Mouse (Mus musculus): ENCODE results near the gene Isg20l2. TPM values are rescaled to one million over a fixed set of nuclear protein-coding genes. Genes with fewer than 3 reads are reported as not detected.
"Not testable (repeated sequence)": the region's sequence is repeated elsewhere in the genome, so short reads cannot be mapped to it uniquely, and the experiment has no call there.

Gene Isg20l2
- total and polyA plus RNA-seq, 2 experiments: 6.8 to 7.2 TPM

DNA sequence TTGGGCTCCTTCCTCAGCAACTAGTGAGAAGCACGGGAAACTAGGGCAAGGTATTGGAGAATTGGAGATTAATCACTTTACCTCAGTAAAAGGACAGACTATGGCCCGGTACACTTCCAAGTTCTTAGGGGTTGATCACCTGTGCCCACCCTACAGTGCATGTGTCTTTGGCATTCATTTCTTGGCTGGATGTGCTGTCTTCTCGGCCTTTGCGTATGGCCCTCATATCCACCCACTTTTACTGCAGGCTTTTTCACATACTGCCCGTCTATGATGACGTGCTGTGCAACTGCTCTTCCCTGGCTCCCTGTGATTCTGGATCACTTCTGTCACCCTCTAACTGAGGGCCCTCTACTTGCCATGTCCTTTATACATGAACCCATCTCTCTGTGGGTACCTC is 43.7 kb upstream of the Isg20l2 start:
- Histone ChIP-seq H3K36me3 (ENCODE audit: control insufficient read depth, insufficient read depth, low read length) (no peaks in the 10 kb centered on the region), H3K27ac (replicated peaks; ENCODE audit: insufficient read depth, low read depth, low read length) (no peak overlapping the region), H3K9ac (ENCODE audit: low read depth, low read length) (no peak overlapping the region), H3K4me3 (ENCODE audit: insufficient read depth, low read depth, low read length) (no peak overlapping the region; the same call in 1 of the 2 replicates), H3K27me3 (ENCODE audit: control insufficient read depth, insufficient read depth, low read length) (no peaks in the 10 kb centered on the region), H3K4me1 (ENCODE audit: control insufficient read depth, insufficient read depth, low read length) (peaks cover 9% of the 10 kb centered on the region; the same call in 1 of the 2 replicates), H3K79me2 (ENCODE audit: control insufficient read depth, insufficient read depth, low read length) (peaks cover 18% of the 10 kb centered on the region)
- TF ChIP-seq POLR2A (IDR thresholded peaks at IDR 0.05; ENCODE audit: extremely low read depth, insufficient read depth, low read length) (no peak), CTCF (IDR thresholded peaks at IDR 0.05; ENCODE audit: low read depth, low read length) (no peak)
- 91% methylated on average over 6 of the region's 6 CpGs for WGBS
- no peak for DNase-seq (ENCODE audit: extremely low read depth, low read depth, low spot score)

DNA sequence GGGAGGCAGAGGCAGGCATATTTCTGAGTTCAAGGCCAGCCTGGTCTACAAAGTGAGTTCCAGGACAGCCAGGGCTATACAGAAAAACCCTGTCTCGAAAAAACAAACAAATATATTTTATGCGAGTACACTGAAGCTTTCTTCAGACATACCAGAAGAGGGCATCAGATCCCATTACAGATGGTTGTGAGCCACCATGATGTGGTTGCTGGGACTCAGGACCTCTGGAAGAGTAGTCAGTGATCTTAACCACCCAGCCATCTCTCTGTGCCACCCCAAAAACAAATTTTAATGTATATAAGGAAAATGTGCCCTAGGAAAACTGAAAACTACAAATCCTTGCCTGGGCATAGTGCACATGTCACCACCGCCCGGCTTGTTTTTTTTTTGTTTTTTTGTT is 42.7 kb upstream of the Isg20l2 start:
- WGBS: 81% methylated on average over 4 of the region's 4 CpGs

DNA sequence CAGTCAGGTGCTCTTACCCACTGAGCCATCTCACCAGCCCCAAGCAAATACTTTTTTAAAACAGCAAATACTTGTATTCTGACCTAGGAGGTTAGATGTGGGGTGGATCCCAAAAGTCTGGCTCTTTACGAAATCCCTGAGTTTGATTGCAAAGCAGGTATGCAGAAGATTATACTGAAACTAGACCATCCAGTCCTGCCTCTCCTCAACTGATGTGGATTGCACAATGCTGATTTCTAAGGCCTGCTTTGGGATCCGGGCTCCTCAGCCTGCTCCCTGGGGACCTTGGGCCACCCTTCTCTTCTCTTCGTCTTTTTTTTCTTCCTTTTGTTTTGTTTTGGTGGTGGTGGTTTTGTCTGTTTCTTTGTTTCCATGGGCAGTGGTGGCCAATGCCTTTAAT is 38.6 kb upstream of the Isg20l2 start:
- Histone ChIP-seq H3K27ac (replicated peaks; ENCODE audit: insufficient read depth, low read depth, low read length) (no peak overlapping the region), H3K36me3 (ENCODE audit: control insufficient read depth, insufficient read depth, low read length) (no peaks in the 10 kb centered on the region), H3K4me3 (ENCODE audit: insufficient read depth, low read depth, low read length) (no peak overlapping the region), H3K9ac (ENCODE audit: low read depth, low read length) (no peak overlapping the region), H3K4me1 (ENCODE audit: control insufficient read depth, insufficient read depth, low read length) (no peaks in the 10 kb centered on the region), H3K79me2 (ENCODE audit: control insufficient read depth, insufficient read depth, low read length) (no peaks in the 10 kb centered on the region), H3K27me3 (ENCODE audit: control insufficient read depth, insufficient read depth, low read length) (no peaks in the 10 kb centered on the region)
- WGBS: 86% methylated on average over 3 of the region's 3 CpGs
- no peak for DNase-seq (ENCODE audit: extremely low read depth, low read depth, low spot score)
- TF ChIP-seq CTCF (IDR thresholded peaks at IDR 0.05; ENCODE audit: low read depth, low read length) (no peak), POLR2A (IDR thresholded peaks at IDR 0.05; ENCODE audit: extremely low read depth, insufficient read depth, low read length) (no peak)

More for the DNA sequence above, 42.7 kb upstream of the Isg20l2 start:
- not testable (repeated sequence) for DNase-seq (ENCODE audit: extremely low read depth, low read depth, low spot score); H3K4me3 ChIP-seq (ENCODE audit: insufficient read depth, low read depth, low read length); H3K36me3 ChIP-seq (ENCODE audit: control insufficient read depth, insufficient read depth, low read length); H3K27me3 ChIP-seq (ENCODE audit: control insufficient read depth, insufficient read depth, low read length); H3K4me1 ChIP-seq (ENCODE audit: control insufficient read depth, insufficient read depth, low read length); H3K27ac ChIP-seq (replicated peaks; ENCODE audit: insufficient read depth, low read depth, low read length); H3K9ac ChIP-seq (ENCODE audit: low read depth, low read length)
- H3K79me2 ChIP-seq (ENCODE audit: control insufficient read depth, insufficient read depth, low read length): peaks cover 17% of the 10 kb centered on the region

DNA sequence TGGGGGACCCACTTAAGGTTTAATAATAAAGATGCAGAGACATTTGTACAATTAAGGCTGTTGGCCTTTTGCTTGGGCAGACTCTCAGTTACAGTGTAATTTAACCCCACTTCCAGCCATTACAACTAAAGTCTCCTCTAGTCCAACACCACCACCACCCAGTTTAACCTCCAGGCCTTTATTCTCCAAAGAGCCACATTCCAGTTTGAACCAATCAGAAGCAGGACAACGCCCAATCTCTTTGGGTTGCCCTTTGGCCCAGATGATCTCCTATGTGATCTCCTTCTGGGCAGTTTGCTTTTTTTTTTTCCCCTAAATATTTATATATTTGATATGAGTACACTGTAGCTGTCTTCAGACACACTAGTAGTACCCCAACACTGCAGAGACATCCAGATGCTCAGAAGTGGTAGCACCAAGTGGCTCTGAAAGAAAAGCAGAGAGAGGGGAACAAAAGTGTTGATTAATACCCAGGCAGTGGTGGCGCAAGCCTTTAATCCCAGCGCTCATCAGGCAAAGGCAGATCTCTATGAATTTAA is 36.7 kb upstream of the Isg20l2 start:
- WGBS: 87% methylated on average over 3 of the region's 3 CpGs
- no peak overlapping the region for H3K27ac ChIP-seq (replicated peaks; ENCODE audit: insufficient read depth, low read depth, low read length)

DNA sequence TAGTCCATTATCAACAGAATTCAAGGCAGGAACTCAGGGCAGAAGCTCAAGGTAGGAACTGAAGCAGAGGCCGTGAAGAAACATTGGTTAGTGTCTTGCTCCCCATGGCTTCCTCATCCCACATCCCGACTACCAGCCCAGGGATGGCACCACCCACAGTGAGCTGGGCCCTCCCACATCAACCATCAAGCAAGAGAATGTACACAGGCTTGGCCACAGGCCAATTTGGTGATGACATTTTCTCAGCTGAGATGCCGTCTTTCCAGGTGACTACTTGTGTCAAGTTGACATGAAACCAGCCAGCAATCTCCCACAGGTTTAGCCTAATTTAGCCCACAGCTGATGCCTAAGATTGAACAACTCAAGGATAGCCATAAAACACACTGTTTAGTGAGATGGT is 30.8 kb upstream of the Isg20l2 start:
- Histone ChIP-seq H3K36me3 (ENCODE audit: control insufficient read depth, insufficient read depth, low read length) (no peaks in the 10 kb centered on the region), H3K27me3 (ENCODE audit: control insufficient read depth, insufficient read depth, low read length) (no peaks in the 10 kb centered on the region), H3K4me1 (ENCODE audit: control insufficient read depth, insufficient read depth, low read length) (no peaks in the 10 kb centered on the region), H3K9ac (ENCODE audit: low read depth, low read length) (no peak overlapping the region), H3K4me3 (ENCODE audit: insufficient read depth, low read depth, low read length) (no peak overlapping the region), H3K79me2 (ENCODE audit: control insufficient read depth, insufficient read depth, low read length) (no peaks in the 10 kb centered on the region), H3K27ac (replicated peaks; ENCODE audit: insufficient read depth, low read depth, low read length) (no peak overlapping the region)
- 68% methylated on average over 3 of the region's 3 CpGs for WGBS
- TF ChIP-seq POLR2A (IDR thresholded peaks at IDR 0.05; ENCODE audit: extremely low read depth, insufficient read depth, low read length) (no peak), CTCF (IDR thresholded peaks at IDR 0.05; ENCODE audit: low read depth, low read length) (no peak)
- no peak for DNase-seq (ENCODE audit: extremely low read depth, low read depth, low spot score)

More for the DNA sequence above, 36.7 kb upstream of the Isg20l2 start:
- Histone ChIP-seq H3K36me3 (ENCODE audit: control insufficient read depth, insufficient read depth, low read length) (no peaks in the 10 kb centered on the region), H3K4me1 (ENCODE audit: control insufficient read depth, insufficient read depth, low read length) (no peaks in the 10 kb centered on the region), H3K4me3 (ENCODE audit: insufficient read depth, low read depth, low read length) (no peak overlapping the region), H3K9ac (ENCODE audit: low read depth, low read length) (no peak overlapping the region), H3K79me2 (ENCODE audit: control insufficient read depth, insufficient read depth, low read length) (no peaks in the 10 kb centered on the region), H3K27me3 (ENCODE audit: control insufficient read depth, insufficient read depth, low read length) (no peaks in the 10 kb centered on the region)
- DNase-seq (ENCODE audit: extremely low read depth, low read depth, low spot score): no peak
- TF ChIP-seq CTCF (IDR thresholded peaks at IDR 0.05; ENCODE audit: low read depth, low read length) (no peak), POLR2A (IDR thresholded peaks at IDR 0.05; ENCODE audit: extremely low read depth, insufficient read depth, low read length) (no peak)

DNA sequence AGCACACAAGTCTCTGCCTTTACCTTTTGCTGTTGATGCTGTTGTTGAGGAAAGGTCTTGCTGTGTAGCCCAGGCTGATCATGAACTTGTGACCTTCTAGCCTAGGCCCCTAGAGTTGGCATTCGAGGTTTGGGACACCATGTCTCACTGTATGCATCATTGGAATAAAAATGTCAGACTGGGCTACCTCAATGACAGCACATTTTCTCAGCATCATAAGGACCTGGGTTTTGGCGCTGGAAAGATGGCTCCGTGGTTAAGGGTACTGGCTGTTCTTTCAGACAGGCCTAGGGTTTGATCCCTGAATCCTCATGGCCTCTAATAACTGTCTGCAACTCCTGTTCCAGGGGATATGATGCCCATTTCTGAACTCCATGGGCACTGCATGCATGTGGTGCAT is 30.3 kb upstream of the Isg20l2 start:
- no peak overlapping the region for H3K9ac ChIP-seq (ENCODE audit: low read depth, low read length)
- H3K36me3 ChIP-seq (ENCODE audit: control insufficient read depth, insufficient read depth, low read length): no peaks in the 10 kb centered on the region
- H3K4me1 ChIP-seq (ENCODE audit: control insufficient read depth, insufficient read depth, low read length): no peaks in the 10 kb centered on the region
- no peak for TF ChIP-seq POLR2A (IDR thresholded peaks at IDR 0.05; ENCODE audit: extremely low read depth, insufficient read depth, low read length)
- TF ChIP-seq CTCF (IDR thresholded peaks at IDR 0.05; ENCODE audit: low read depth, low read length): no peak
- WGBS: 90% methylated on average over 3 of the region's 3 CpGs
- H3K27me3 ChIP-seq (ENCODE audit: control insufficient read depth, insufficient read depth, low read length): no peaks in the 10 kb centered on the region
- no peak overlapping the region for H3K4me3 ChIP-seq (ENCODE audit: insufficient read depth, low read depth, low read length)
- no peaks in the 10 kb centered on the region for H3K79me2 ChIP-seq (ENCODE audit: control insufficient read depth, insufficient read depth, low read length)
- no peak overlapping the region for H3K27ac ChIP-seq (replicated peaks; ENCODE audit: insufficient read depth, low read depth, low read length)
- DNase-seq (ENCODE audit: extremely low read depth, low read depth, low spot score): no peak
